Mouse (Mus musculus) adrenal gland, adult 2 months (tissue): Measurements from ENCODE around the gene Rpp25l. TPM values are rescaled to one million over a fixed set of nuclear protein-coding genes. Genes with fewer than 3 reads are reported as not detected.
"Not testable (repeated sequence)": the region's sequence is repeated elsewhere in the genome, so short reads cannot be mapped to it uniquely, and the experiment has no call there.

ENCODE experiments used
- DNase-seq: peaks from one replicate; pipeline ENCODE4 v3.0.0; 2021
- polyA plus RNA-seq: library from polyadenylated mRNA; depleted of rRNA; stranded (reverse); fragments of >200 nt; gene quantifications from 2 replicates; pipeline ENCODE4 v1.2.3, GENCODE M21; 2012
- total RNA-seq, 2 experiments: library from RNA; stranded (reverse); gene quantifications; 2 replicates each; pipeline ENCODE4 v1.2.3; 2021

The Rpp25l gene
- total and polyA plus RNA-seq, 3 experiments: 31.0 to 61.9 (median 38.6) TPM

GRCm38 (mm10) chr4:41696930-41697841 is 16.1 kb downstream of the Rpp25l start, which contains the start of gene Cntfr:
Cntfr (minus strand) TSS chr4:41697089.
- DNase-seq: peak; percentile 87

DNA sequence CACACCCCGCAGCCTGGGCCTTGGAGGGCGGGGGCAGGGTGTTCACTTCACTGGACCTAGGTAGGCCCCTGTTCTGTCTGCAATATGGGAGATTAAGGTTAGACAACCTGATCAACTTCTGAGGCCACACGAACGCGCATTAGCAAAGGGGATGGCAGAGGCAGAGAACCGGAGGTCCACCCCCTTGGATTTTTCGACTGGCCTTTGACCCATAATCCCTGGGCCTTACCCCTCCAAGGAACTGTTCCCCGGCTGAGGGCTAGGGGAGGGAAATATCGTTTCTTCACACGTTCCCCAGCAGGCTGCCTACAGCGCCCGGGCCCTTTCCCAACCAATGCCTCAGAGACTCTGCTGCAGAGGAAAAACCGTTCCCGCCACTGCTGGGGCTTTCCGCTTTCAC is 16.9 kb downstream of the Rpp25l start:
- not testable (repeated sequence) for DNase-seq

DNA sequence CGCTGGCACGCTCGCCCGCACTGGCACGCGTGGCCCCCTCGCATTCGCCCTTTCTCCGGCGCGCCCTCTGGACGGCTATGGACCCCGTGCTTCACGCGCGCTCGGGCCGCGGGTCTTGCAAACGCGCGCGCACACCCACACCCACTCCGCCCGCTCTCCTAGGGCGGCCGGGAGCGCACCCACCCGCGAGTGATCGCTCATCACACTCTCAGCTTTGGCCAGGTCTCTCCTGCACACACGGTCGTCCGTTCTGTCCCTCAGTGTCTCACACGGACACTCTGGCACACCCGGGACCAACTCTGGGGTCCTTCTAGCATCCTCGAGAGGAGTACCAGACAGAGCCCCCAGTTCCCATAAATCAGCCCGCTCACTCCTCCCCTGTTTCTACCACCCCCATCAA is 17.5 kb downstream of the Rpp25l start:
- DNase-seq: not testable (repeated sequence)

GRCm38 (mm10) chr4:41693511-41693910 is 19.8 kb downstream of the Rpp25l start:
- DNase-seq: not testable (repeated sequence)

DNA sequence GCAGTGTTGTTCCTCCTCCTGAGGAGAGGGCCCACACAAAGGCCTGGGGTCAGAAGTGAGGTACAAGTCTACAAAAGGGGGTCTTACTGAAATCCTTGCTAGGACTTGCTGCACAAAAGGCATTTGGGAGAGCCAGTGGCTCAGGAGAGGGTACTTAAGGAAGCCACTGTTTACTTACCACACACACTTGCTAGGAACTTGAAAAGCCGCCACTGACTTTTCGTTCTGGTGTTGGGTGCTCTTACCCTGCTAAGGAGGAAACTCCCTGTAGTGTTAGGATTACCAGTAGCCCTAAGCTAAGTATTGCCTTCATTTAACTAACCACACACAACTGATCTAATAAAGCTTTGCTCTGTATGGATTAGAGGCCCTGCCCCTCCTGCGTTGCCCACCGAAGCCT is 23.3 kb downstream of the Rpp25l start:
- not testable (repeated sequence) for DNase-seq

DNA sequence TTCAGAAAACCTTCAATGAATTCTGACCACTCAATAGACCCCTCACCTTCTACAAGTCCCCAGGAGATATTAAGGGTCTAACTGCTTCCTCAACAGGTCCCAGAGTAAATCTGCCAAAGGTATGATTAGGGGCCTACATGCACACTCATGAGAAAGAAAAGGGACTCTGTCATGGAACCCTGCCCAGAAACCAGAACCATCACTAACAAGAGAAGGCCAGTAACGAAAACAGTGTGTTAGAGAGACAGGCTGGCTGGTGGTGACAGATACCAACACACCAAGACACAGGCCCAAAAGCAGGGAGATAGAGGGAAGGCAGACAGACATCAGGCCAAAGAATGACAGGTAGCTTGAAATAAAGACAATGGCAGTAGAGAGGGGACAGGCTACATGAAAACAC is 24.8 kb downstream of the Rpp25l start:
- not testable (repeated sequence) for DNase-seq

- not testable (repeated sequence) for DNase-seq
These were observed 27.3 kb downstream of the Rpp25l start for GRCm38 (mm10) chr4:41685882-41686492.

DNA sequence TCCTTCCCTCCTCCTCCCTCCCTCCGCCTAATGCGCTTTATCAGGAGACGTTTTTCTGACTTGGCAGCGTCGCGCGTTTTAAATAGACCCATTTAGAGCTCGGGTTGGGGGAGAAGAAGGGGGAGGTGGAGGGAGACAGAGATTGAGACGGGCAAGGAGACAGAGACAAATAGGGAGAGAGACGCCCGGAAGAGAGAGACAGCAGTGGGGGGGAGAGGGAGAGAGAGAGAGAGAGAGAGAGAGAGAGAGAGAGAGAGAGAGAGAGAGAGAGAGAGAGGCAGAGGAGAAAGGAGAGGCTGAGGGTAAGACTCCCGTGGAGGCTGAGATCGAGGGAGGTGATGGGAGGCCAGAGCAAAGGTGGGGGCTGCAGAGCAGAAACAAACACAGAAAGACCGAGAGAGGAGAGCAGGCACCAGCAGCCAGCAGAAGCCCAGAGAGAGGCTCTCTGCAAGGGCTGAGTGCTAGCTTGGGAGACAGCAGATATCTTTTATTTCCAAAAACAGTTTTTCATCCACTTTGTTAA is 28.3 kb downstream of the Rpp25l start:
- DNase-seq: not testable (repeated sequence)

DNA sequence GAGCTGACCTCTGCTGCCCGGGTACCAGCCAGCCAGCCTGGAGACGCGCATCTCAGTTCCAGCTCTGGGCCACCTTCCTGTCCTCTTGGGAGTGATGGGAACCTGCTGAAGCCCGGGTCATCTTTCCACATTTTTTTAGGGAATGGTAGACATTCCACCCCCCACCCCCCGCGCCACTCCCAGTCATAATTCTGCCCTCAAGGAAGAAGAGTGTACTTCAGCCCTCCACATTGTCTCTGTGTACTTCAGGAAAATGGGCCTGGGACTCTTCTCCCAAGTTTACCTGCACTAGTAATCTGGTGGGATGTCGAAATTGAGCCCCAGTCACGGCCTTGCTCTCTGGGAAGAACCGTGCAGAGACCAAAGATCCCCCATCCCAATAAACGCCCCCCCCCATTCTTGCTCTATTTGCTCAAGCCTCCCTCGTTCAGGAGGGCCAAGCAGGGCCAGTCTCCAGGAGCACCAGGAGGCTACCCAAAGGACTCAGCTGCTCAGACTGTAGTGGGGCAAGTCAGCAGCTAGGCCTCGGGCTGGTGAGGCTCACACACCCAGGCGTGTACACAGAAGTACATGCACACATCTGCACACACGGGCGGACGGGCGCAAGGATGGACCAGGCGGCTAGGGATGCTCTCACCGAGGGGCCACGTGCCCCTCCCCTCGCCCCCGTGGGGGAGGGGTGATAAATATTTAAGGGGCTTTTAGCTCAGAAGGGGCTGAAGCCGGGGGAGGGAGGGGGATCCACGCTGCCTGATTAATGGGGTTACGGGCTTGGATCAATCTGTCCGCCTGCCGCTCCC is 29.0 kb downstream of the Rpp25l start:
- not testable (repeated sequence) for DNase-seq

DNA sequence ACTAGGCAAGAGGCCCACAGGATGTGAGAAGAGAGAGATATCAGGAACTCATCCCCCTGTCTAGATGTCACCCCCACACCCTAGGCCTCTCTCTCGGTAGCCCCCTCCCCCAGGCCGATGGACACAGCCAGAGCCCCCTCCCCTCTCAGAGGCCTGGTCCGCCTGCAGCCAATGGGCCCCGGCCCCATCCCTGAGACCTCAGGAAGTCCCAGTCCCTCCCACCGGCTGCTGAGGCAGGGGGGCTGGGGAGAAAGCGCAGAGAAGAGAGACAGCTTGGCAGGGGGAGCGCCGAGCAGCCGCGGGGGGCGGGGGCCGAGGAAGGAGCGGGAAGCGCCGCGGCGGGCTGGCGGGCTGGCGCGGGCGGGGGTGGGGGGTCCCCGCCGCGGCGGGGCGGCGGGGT is 30.0 kb downstream of the Rpp25l start:
- DNase-seq: not testable (repeated sequence)

- DNase-seq: no peak
These were observed 30.5 kb downstream of the Rpp25l start for GRCm38 (mm10) chr4:41682789-41683188.

GRCm38 (mm10) chr4:41681947-41682346 is 31.4 kb downstream of the Rpp25l start:
- DNase-seq: no peak

GRCm38 (mm10) chr4:41681176-41681575 is 32.2 kb downstream of the Rpp25l start:
- DNase-seq: no peak

GRCm38 (mm10) chr4:41679291-41679690 is 34.0 kb downstream of the Rpp25l start:
- no peak for DNase-seq

DNA sequence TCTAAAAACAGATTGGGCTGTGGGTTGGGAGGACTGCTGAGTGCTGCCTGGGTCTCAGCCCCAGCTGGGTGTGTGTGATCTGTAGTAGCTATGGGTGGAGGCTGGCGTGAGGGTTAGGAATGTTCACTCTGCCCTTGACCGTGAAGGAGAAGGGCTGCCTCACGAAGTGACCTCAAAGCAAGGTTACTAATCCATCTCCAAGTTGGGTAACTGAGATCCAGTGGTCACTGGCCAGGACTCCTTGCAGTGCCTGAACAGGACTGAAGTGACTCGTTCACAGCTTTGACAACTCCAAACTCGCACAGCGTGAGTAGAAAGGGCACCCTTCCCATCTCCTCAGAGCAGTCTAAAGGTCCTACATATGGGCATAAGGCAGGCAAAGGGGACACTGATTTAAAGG is 34.5 kb downstream of the Rpp25l start:
- DNase-seq: peak; percentile 84

DNA sequence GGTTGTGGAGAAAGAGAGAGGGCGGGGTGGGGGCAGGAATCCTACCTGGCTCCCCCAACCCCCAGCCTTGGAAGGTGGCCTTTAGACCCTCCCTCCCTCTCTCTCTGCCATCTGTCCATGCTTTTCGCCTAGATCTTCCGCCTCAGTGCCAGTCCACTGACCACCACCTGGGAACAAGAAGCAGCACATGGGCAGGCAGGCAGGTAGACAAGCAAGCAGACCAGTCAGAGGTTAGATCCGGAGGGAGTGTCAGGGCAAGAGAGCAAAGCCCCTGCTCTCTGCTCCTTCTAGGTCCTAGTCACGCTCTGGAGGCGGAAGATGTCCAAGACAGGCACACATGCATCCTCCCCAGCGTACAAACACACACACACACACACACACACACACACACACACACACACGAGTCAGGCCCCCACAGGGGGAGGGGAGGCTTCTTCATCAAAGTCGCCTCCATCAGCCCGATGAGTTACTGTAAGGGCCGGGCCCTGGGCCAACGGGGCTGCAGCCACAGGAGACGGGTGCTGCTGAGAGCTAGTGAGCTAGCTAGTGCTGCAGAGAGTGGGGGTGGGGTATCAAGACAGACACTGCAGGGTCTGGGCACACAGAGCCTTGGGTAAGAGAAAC is 36.2 kb downstream of the Rpp25l start:
- peak; percentile 90 for DNase-seq

GRCm38 (mm10) chr4:41676248-41677005 is 36.9 kb downstream of the Rpp25l start:
- DNase-seq: peak; percentile 74

- no peak for DNase-seq
These were observed 40.1 kb downstream of the Rpp25l start for GRCm38 (mm10) chr4:41673186-41673585.

- DNase-seq: no peak
These were observed 40.8 kb downstream of the Rpp25l start for GRCm38 (mm10) chr4:41672522-41672963.

- no peak for DNase-seq
These were observed 41.3 kb downstream of the Rpp25l start for GRCm38 (mm10) chr4:41671963-41672480.
